30 mouse cellular contexts compared by ENCODE assay signal in genomic region chr14:41151220-41151898, GRCm38 (mm10). TPM values are rescaled to one million over a fixed set of nuclear protein-coding genes. Genes with fewer than 3 reads are reported as not detected.
A peak's percentile ranks its signal among the peaks of the same experiment; 100 is the strongest.
DNase-seq lines count a peak whose midpoint lies in the region; ATAC-seq lines count a peak whose summit lies in the region.
"Had no signal": no experiment of that assay in that cellular context is flagged by ENCODE, and none has a peak within 500 bp of the region (broad histone marks: within the 10 kb centered on the region; RNA-seq: fewer than 3 reads in every experiment).

Mbl1 (plus strand) TSS chr14:41151458.

- no peak within 1 kb of the TSS for H3K9ac ChIP-seq in kidney, embryonic 16.5 days (replicated peaks; ENCODE audit: low read length)
- H3K9ac ChIP-seq in liver, embryonic 13.5 days = 0 out of 2 replicates have a peak within 1 kb of the TSS, but pooled peaks have one; percentile 5
- H3K9ac ChIP-seq: hindbrain, embryonic 14.5 days; limb, embryonic 15.5 days; midbrain, embryonic 15.5 days; neural tube, embryonic 12.5 days had no signal

- no peak for DNase-seq in adrenal gland, postnatal 14 days
- no peak for DNase-seq in adrenal gland, adult (ENCODE audit: inconsistent age in 2 of 2, low spot score in 1 of 2)
- DNase-seq in kidney, adult 8-10 months = peak; percentile 63 to 64
- no peak for DNase-seq in liver, embryonic 13.5 days
- no peak for DNase-seq in cerebellum, postnatal 25 days
- DNase-seq in frontal cortex, postnatal 25 days (ENCODE audit: low spot score in 2 of 2) = no peak
- no peak for DNase-seq in layer of hippocampus, postnatal 36 days
- DNase-seq: adrenal gland, postnatal 36 days; cerebellum, adult 11 months; cerebellum, adult 9-11 months; gastrocnemius, adult 2 months; heart, postnatal 4 days; left cerebral cortex, postnatal 4 days; thymus, adult 18-20 months; thymus, postnatal 36 days had no signal

- no peaks in the 10 kb centered on the region for H3K4me1 ChIP-seq in kidney, embryonic 16.5 days (ENCODE audit: insufficient read depth, low read length)
- H3K4me1 ChIP-seq in liver, embryonic 13.5 days (replicated peaks) = no peaks in the 10 kb centered on the region
- H3K4me1 ChIP-seq: embryonic facial prominence, embryonic 10.5 days; limb, embryonic 15.5 days; midbrain, embryonic 15.5 days; neural tube, embryonic 12.5 days had no signal

- ATAC-seq in kidney, embryonic 16.5 days (ENCODE audit: low FRiP score, low TSS enrichment) = no peak
- ATAC-seq in liver, embryonic 13.5 days (ENCODE audit: low read depth) = peak; percentile 76
- ATAC-seq: inflammation-experienced regulatory T-cells, adult 6 months; lung, postnatal 0 days; midbrain, embryonic 15.5 days had no signal

- H3K4me3 ChIP-seq in kidney, embryonic 16.5 days (ENCODE audit: low read length) = no peak within 1 kb of the TSS
- 0 out of 2 replicates have a peak within 1 kb of the TSS, but pooled peaks have one; percentile 4 for H3K4me3 ChIP-seq in liver, embryonic 13.5 days (replicated peaks)
- H3K4me3 ChIP-seq: embryonic facial prominence, embryonic 10.5 days; gastrocnemius, adult 2 months; limb, embryonic 15.5 days; midbrain, embryonic 15.5 days; neural tube, embryonic 12.5 days had no signal

- no peaks in the 10 kb centered on the region for H3K9me3 ChIP-seq in kidney, embryonic 16.5 days (ENCODE audit: low read length)
- H3K9me3 ChIP-seq in liver, embryonic 13.5 days (replicated peaks) = no peaks in the 10 kb centered on the region
- H3K9me3 ChIP-seq: embryonic facial prominence, embryonic 10.5 days; limb, embryonic 15.5 days; midbrain, embryonic 15.5 days; neural tube, embryonic 12.5 days had no signal

- H3K36me3 ChIP-seq in kidney, embryonic 16.5 days (ENCODE audit: insufficient read depth, low read length) = no peaks in the 10 kb centered on the region
- H3K36me3 ChIP-seq in liver, embryonic 13.5 days = no peaks in the 10 kb centered on the region
- H3K36me3 ChIP-seq: embryonic facial prominence, embryonic 10.5 days; limb, embryonic 15.5 days; midbrain, embryonic 15.5 days; neural tube, embryonic 12.5 days had no signal

- H3K4me2 ChIP-seq in kidney, embryonic 16.5 days (replicated peaks; ENCODE audit: low read depth, low read length) = no peak within 1 kb of the TSS
- peak within 1 kb of the TSS; percentile 37 for H3K4me2 ChIP-seq in liver, embryonic 13.5 days
- H3K4me2 ChIP-seq: hindbrain, embryonic 14.5 days; limb, embryonic 15.5 days; midbrain, embryonic 15.5 days; neural tube, embryonic 12.5 days had no signal

- 79% methylated on average over 7 of the region's 7 CpGs for WGBS in kidney, embryonic 16.5 days
- 58% methylated on average over 7 of the region's 7 CpGs for WGBS in liver, embryonic 13.5 days (ENCODE audit: insufficient replicate concordance)

- H3K27ac ChIP-seq in kidney, embryonic 16.5 days (ENCODE audit: low read length) = no peak within 1 kb of the TSS
- peak within 1 kb of the TSS; percentile 47 for H3K27ac ChIP-seq in liver, embryonic 13.5 days
- H3K27ac ChIP-seq: embryonic facial prominence, embryonic 10.5 days; gastrocnemius, adult 2 months; hindbrain, embryonic 14.5 days; limb, embryonic 15.5 days; macrophage; midbrain, embryonic 15.5 days; neural tube, embryonic 12.5 days had no signal

- no peaks in the 10 kb centered on the region for H3K27me3 ChIP-seq in kidney, embryonic 16.5 days (ENCODE audit: insufficient read depth, low read length)
- H3K27me3 ChIP-seq in liver, embryonic 13.5 days = no peaks in the 10 kb centered on the region
- H3K27me3 ChIP-seq: limb, embryonic 15.5 days; midbrain, embryonic 15.5 days; neural tube, embryonic 12.5 days had no signal

RNA-seq across cellular contexts. Expression of gene Mbl1, which starts in this region (rescaled TPM):
- 0.64 and 24.3 TPM in 2 replicates for total RNA-seq in adrenal gland, postnatal 14 days (2021)
- polyA plus RNA-seq in kidney, embryonic 16.5 days (2015; fragmentation: Nextera tagmentation; extraction: Ambion mirVana) = 0.19 TPM in 1 of 2 replicates, not detected in the other
- 16.2 and 19.6 TPM in 2 replicates for polyA plus RNA-seq in liver, embryonic 13.5 days (2015; fragmentation: Nextera tagmentation; extraction: Ambion mirVana)
- total RNA-seq in layer of hippocampus, postnatal 36 days (2021) = not detected
- total RNA-seq: gastrocnemius, adult 2 months; heart, postnatal 4 days; layer of hippocampus, postnatal 10 days; left cerebral cortex, adult 8-10 months; left cerebral cortex, postnatal 4 days had no signal
- polyA plus RNA-seq: cortical plate, adult 2 months; embryonic facial prominence, embryonic 10.5 days; forebrain, embryonic 11.5 days; heart, embryonic 16.5 days; hindbrain, embryonic 14.5 days; inflammation-experienced regulatory T-cells, adult 6 months; large intestine, adult 2 months; limb, embryonic 15.5 days; macrophage; midbrain, embryonic 15.5 days; neural tube, embryonic 12.5 days had no signal

Comparison
In these comparisons a context has a peak if more than half of its experiments do, and no peak if none do; other contexts are left out.
1. RNA of gene Mbl1 (polyA plus RNA-seq): 16.2 to 19.6 TPM in liver, embryonic 13.5 days; 0.19 TPM in kidney, embryonic 16.5 days; every median in the first group is over 10 times any median in the second.
2. DNase-seq: peak in kidney, adult 8-10 months (2 of 2); none in adrenal gland, postnatal 14 days (single experiment), adrenal gland, adult (0 of 2), liver, embryonic 13.5 days (single experiment), cerebellum, postnatal 25 days (0 of 2), frontal cortex, postnatal 25 days (0 of 2) and layer of hippocampus, postnatal 36 days (0 of 2).